Mouse (Mus musculus) fat pad, adult 2 months (tissue): Measurements from ENCODE around the gene Thra.

Source experiments
- DNase-seq: peaks from one replicate; pipeline ENCODE4 v3.0.0-alpha.2; 2011; ENCODE audit warnings: low read depth, low spot score; ENCODE audit errors: extremely low read depth

Gene Thra

DNA sequence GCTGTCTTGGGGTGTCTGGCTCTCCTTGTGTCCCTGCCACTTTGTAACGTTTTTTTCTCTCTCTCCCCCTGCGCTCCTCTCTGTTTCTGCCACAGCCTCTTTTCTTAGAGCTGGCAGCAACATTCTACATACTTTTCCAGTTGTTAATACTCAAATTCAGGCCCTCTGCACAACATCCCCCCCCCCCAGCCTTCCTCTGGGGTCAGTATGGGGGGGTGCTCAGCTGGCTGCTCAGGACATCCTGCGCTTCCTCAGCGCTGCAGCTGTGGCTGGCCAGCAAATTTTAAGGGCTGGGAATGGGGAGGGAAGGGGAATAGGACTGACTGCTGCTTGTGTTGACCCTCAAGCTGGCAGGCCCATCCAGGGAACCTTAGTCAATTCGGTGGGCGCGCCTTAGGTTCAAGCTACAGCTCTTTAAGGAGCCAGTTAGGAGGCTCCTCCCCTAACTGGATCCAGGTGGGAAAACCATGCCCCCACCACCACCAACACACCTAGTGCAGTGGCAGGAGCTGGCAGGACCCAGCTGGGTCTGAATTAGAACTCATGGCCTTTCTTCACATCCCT lies 4.1 kb downstream of the Thra start:
- DNase-seq, result no peak

DNA sequence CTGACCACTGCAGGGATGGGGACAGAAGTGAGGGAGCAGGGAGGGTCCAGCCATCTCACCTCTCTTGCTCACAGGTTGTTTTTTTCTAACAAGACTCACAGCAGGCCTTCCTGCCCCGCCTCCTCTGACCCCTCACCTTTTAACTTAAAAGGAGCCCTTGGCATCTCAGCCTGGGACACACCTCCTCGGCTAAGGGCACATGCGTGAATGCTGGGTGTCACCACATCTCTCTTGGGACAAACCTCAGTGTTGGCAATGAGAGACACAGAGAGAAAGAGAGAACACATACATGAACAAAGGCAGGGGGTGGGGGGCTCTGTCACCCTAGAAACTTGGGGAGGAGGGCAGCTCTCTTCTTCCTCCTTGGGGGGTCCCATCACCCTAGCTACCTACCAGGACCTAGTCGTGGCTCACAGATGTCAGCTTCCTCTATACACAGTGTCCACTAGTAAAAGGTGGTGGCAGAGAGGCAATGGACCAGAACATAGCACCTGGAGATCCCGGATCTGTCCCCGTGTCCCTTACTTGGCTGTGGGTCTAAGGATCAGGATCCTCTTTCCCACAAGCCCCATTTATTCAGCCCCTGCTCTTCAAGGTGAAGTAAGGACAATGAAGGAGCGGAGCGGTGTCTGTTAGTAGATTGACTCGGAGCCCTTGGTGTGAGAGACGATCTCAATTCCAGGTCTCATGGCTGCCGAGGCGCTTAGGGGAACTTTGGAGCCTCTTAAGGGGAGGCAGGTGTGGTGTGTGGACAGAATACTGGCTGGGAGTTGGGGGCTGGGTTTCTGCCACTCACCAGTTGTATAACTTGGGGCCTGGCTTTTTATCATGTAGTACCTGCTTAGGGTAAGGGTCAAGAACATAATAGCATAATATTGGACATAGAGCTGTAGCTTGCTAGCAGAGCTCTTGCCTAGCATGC lies 5.8 kb downstream of the Thra start:
- no peak for DNase-seq

- no peak for DNase-seq
Observed at GRCm38 (mm10) chr11:98746855-98747693, 6.6 kb downstream of the Thra start.

GRCm38 (mm10) chr11:98747804-98748505 lies 7.5 kb downstream of the Thra start:
- DNase-seq, result no peak

DNA sequence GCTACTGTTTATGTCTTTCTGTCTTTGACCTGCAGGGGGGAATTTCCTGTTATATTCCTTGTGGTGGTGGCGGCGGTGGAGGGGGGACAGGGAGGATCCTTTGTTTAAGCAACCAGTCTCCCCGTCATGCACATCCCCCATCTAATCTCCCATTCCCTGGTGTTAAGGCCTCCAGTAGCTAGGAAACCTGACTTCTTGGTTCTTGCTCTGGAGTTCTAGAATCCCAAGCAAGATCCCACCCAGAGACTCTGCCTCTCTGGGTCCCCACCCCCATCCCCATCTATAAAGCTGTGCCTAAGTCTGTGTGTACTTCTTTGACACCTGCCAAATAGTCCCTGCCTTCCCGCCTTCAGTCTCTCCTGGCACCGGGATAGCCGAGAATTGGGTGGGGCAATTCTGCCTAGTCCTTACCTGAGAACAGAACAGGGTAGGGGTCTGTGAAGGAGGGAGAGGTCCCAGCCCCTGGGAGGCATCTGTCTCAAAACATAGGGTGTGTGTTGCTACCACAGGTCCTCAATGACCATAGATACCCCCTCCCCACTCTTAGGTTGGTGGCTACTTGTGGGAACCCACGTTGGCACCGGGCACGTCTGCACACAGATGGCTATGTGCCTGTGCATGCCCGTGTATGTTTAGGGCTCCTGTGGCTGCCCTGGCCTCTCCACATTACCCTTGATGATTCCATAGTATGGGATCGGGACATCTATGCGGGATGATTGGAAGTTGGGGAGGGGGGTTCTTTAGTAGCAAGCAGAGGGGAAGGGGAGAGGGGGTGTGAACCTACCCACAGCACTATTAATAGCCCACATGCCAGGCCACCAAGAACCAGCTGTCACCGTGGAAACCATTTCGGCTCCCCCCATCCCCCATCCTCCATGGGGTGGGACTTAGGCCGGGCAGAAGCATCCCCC lies 8.3 kb downstream of the Thra start:
- DNase-seq, result no peak

GRCm38 (mm10) chr11:98749716-98750115 lies 9.3 kb downstream of the Thra start:
- DNase-seq, result no peak

DNA sequence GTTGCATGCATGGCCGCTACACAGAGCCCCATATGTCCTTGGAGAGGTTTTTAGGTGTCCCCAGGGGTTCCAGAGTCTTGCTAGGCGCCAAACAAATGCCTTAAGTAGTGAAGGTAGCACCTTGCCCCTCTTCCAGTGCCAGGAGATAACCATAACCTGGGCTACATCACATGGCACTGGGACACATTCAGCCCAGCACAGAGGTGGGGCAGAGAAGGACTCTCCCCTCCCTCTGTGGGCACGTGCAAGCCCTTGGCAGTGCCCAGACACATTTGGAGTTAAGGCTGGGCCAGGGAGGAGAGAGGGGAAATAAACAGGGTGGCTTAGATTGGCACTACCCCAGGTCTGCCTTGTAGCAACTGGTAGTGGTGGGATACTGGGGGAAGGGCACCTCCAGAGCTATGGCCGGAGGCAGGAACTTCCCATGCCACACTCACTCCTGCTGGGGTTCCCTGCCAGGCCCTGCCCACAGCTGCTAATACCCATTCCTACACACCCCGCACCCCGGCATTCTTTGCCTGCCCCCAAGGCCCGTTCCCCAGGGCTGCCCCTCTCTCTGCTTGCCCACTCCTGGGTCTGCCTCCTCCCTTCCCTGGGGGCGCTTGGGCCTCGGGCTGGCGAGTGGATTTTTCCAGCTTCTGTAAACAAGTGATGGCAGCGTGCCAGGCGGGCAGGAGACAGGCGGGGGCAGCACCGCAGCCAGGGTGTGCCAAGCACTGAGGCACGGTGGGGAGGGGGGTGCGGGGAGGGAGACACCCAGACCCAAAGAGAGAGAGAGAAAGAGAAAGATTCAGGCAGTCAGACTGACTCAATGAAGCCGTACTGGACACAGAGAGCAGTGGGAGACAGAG lies 10.1 kb downstream of the Thra start:
- DNase-seq, result peak; percentile 82

DNA sequence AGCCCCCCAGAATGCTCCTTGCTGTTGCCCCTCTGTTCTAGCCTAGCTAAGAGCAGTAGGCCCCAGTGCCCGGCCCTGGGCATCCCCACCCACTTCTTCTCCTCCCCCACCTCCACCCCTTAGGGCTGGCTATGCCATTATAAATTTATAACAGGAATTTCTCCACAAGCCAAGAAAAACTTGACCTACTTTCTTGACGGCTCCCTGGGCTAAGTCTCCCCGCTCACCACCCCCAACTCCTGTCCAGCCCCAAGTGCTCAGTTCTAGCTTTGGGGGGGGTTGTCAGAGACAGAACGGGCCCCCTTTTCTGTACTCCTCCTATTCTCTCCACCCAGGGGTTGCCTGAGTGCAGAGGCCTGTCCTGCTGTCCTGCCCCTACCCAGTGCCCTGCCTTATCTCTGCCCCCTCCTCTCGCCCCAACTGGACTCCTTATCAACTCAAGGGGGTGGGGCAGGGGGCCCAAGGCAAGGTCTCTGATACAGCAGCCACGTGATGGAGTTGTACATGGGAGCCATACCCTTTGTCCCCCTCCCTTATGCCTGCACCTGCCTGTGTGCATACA lies 10.9 kb downstream of the Thra start:
- no peak for DNase-seq

- DNase-seq, result no peak
Observed at GRCm38 (mm10) chr11:98752562-98753140, 12.2 kb downstream of the Thra start.

GRCm38 (mm10) chr11:98753264-98753663 lies 12.8 kb downstream of the Thra start:
- no peak for DNase-seq

GRCm38 (mm10) chr11:98754151-98754620 lies 13.7 kb downstream of the Thra start:
- no peak for DNase-seq

DNA sequence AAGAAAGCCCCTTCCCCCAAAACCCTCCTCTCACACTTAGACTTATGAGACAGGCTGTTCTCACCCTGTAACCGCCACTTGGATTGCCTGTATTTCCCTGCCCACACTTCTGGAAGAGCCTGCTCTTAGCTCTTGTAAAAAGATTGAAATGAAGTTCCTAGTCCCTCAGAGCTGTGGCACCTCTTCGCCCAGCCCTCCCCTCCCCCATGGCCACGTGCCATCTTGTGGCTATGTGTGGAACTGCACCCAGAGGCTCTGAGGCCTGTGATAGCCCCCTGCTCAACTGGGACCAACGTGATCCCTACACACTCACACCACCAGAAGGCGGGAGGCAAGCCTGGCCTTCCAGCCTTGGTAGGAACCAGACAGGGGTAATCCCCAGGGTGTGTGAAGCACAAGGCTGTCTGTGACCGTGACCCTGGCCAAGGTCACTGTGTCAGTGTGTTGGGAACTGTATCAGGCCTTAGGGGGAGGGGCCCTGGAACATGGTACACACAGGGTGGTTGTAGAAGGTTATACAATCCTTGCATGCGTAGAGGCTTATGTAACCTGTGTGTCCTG lies 14.3 kb downstream of the Thra start:
- no peak for DNase-seq

DNA sequence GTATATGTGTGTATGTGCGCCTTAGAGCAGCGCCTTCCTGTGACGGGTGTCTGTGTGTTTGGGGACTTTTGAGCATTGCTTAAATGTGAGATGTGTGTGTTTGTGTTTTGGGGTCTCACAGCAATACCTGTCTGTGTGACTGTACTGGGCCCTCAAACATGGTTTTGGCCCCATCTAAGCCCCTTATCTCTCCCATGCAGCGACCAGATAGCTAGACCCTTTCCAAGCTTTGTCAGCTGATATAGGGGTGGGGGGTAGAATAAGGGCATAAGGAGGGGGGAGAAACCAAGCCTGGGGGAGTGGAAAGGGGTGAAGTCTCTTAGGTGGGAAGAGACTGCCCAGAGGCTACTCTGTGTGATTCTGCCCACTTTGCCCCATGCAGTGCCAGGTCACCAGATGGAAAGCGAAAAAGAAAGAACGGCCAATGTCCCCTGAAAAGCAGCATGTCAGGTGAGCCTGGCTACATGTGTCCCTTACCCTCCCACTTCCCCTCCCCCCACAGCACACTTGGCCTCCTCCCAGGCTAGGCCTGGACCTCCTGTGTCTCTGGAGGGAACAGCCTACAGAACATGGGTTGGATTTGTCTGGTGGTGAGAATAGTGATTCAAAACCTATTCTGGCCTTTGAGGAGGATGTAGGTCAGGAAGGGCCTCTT lies 15.4 kb downstream of the Thra start:
- DNase-seq, result no peak

GRCm38 (mm10) chr11:98756711-98757110 lies 16.3 kb downstream of the Thra start:
- no peak for DNase-seq

DNA sequence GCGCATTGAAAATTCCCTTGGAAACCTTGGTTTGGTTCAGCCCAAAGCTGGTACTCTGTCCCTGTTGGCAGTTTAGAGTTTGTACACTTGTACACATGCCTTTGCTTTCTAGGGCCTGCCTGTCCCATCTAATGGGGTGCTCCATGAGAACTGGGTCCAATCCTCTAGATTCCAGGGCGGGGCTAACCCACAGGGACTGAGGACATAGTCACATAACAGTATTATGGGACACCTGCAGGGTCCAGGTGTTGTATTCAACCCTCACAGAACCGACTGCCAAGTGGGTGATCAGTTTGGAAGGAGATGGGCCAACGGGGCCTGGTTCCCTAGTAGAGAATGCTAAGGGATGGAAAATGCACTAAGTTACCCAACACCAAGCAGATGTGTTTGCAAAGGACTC lies 21.5 kb downstream of the Thra start:
- DNase-seq, result no peak

DNA sequence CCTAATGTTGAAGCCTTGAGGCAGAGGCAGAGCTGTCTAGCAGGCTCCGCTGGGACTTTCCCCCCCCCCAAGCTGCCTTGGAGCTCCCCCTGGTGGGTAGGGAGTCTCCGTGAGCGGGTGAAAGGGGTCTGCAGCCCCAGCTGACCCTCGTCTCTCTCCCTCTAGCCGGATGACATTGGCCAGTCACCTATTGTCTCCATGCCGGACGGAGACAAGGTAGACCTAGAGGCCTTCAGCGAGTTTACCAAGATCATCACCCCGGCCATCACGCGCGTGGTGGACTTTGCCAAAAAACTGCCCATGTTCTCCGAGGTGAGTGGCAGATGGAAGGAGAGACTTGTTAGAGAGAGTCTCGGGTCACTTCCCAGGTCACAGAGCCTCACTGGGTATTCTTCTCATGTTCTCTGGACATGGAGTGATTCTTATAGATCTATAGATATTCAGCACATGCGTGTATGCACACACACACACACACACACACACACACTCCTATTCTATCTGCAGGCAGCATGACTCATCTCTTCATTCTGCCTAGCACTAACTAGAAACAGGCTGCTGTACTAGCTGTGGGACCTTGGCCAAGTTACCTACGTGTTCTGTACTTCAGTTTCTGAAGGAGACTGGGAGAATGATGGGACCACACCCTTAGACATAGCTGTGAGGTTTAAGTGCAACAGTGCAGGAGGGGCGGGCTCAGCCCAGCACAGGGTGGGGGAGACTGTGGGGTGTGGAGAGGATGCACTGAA lies 22.5 kb downstream of the Thra start:
- DNase-seq, result no peak

GRCm38 (mm10) chr11:98763502-98763861 lies 23.0 kb downstream of the Thra start:
- no peak for DNase-seq
